Mouse (Mus musculus) erythroid progenitor cell, adult 5-6 weeks (primary cell): ENCODE measurements around the gene Ctu2. TPM values are rescaled to one million over a fixed set of nuclear protein-coding genes. Genes with fewer than 3 reads are reported as not detected.

Experiments used
- ATAC-seq: replicated peaks from 2 replicates; pipeline ENCODE4 v1.8.0; 2016; ENCODE audit warnings: moderate number of reproducible peaks, mild to moderate bottlenecking, moderate TSS enrichment, inconsistent platforms; ENCODE audit not compliant: poor library complexity, low FRiP score, severe bottlenecking
- total RNA-seq, 2 experiments: library from RNA; stranded (forward) in 1 of 2; stranded (reverse) in 1 of 2; fragments of 150-400 nt in 1 of 2; fragments of 186-747, 209-891 nt in 1 of 2; gene quantifications; 2 replicates each; pipeline versions ENCODE4 v1.2.3 to v1.2.4; 2015 to 2017; ENCODE audit warnings: low replicate concordance in 2 of 2

Ctu2 gene
- total RNA-seq, 2 experiments from 2014 or later, result 0.23 to 7.1 TPM

- ATAC-seq, result no peak
These were observed 52.0 kb downstream of the Ctu2 start for GRCm38 (mm10) chr8:122527937-122528336.

- ATAC-seq, result no peak
These were observed 53.2 kb downstream of the Ctu2 start for GRCm38 (mm10) chr8:122529159-122529558.

GRCm38 (mm10) chr8:122531312-122531711 lies 55.4 kb downstream of the Ctu2 start:
- no peak for ATAC-seq

Other genes starting within 250 kb of the Ctu2 start
- 176 and 254 TPM in 2 replicates for gene Zfpm1, start 194.0 kb upstream of the Ctu2 start, total RNA-seq (2015; ENCODE audit: low replicate concordance)
- gene Zfpm1, start 194.0 kb upstream of the Ctu2 start, total RNA-seq (2017; ENCODE audit: low replicate concordance), result 303 and 467 TPM in 2 replicates
- gene Trhr2, start 115.4 kb upstream of the Ctu2 start, total RNA-seq (2015; ENCODE audit: low replicate concordance), result not detected in 2 replicates
- not detected in 2 replicates for gene Trhr2, start 115.4 kb upstream of the Ctu2 start, total RNA-seq (2017; ENCODE audit: low replicate concordance)
- gene Zc3h18, start 99.5 kb upstream of the Ctu2 start, total RNA-seq (2015; ENCODE audit: low replicate concordance), result 32.3 and 32.8 TPM in 2 replicates
- gene Zc3h18, start 99.5 kb upstream of the Ctu2 start, total RNA-seq (2017; ENCODE audit: low replicate concordance), result 57.9 and 58.0 TPM in 2 replicates
- not detected in 2 replicates for gene Il17c, start 54.1 kb upstream of the Ctu2 start, total RNA-seq (2015; ENCODE audit: low replicate concordance)
- gene Il17c, start 54.1 kb upstream of the Ctu2 start, total RNA-seq (2017; ENCODE audit: low replicate concordance), result not detected in 2 replicates
- gene Cyba, start 43.2 kb upstream of the Ctu2 start, total RNA-seq (2015; ENCODE audit: low replicate concordance), result 73.9 and 89.3 TPM in 2 replicates
- 35.7 TPM in 2 replicates for gene Cyba, start 43.2 kb upstream of the Ctu2 start, total RNA-seq (2017; ENCODE audit: low replicate concordance)
- not detected in 2 replicates for gene Mvd, start 32.7 kb upstream of the Ctu2 start, total RNA-seq (2015; ENCODE audit: low replicate concordance)
- gene Mvd, start 32.7 kb upstream of the Ctu2 start, total RNA-seq (2017; ENCODE audit: low replicate concordance), result 1.8 and 2.1 TPM in 2 replicates
- gene Snai3, start 15.4 kb upstream of the Ctu2 start, total RNA-seq (2015; ENCODE audit: low replicate concordance), result not detected in 2 replicates
- not detected in 2 replicates for gene Snai3, start 15.4 kb upstream of the Ctu2 start, total RNA-seq (2017; ENCODE audit: low replicate concordance)
- 15.5 and 20.9 TPM in 2 replicates for gene Rnf166, start 79 bp upstream of the Ctu2 start, total RNA-seq (2015; ENCODE audit: low replicate concordance)
- 6.8 and 12.5 TPM in 2 replicates for gene Rnf166, start 79 bp upstream of the Ctu2 start, total RNA-seq (2017; ENCODE audit: low replicate concordance)
- 32.1 and 43.2 TPM in 2 replicates for gene Piezo1, start 75.2 kb downstream of the Ctu2 start, total RNA-seq (2015; ENCODE audit: low replicate concordance)
- gene Piezo1, start 75.2 kb downstream of the Ctu2 start, total RNA-seq (2017; ENCODE audit: low replicate concordance), result 31.8 and 52.9 TPM in 2 replicates
- 55.5 and 65.8 TPM in 2 replicates for gene Cdt1, start 91.9 kb downstream of the Ctu2 start, total RNA-seq (2015; ENCODE audit: low replicate concordance)
- 33.0 and 77.8 TPM in 2 replicates for gene Cdt1, start 91.9 kb downstream of the Ctu2 start, total RNA-seq (2017; ENCODE audit: low replicate concordance)
- gene Aprt, start 100.8 kb downstream of the Ctu2 start, total RNA-seq (2015; ENCODE audit: low replicate concordance), result 39.4 and 53.7 TPM in 2 replicates
- 12.3 and 15.5 TPM in 2 replicates for gene Aprt, start 100.8 kb downstream of the Ctu2 start, total RNA-seq (2017; ENCODE audit: low replicate concordance)
- 4.6 and 24.5 TPM in 2 replicates for gene Galns, start 135.3 kb downstream of the Ctu2 start, total RNA-seq (2015; ENCODE audit: low replicate concordance)
- 4.2 and 5.0 TPM in 2 replicates for gene Galns, start 135.3 kb downstream of the Ctu2 start, total RNA-seq (2017; ENCODE audit: low replicate concordance)
- 18.0 and 43.2 TPM in 2 replicates for gene Trappc2l, start 135.5 kb downstream of the Ctu2 start, total RNA-seq (2015; ENCODE audit: low replicate concordance)
- gene Trappc2l, start 135.5 kb downstream of the Ctu2 start, total RNA-seq (2017; ENCODE audit: low replicate concordance), result 1.8 and 5.9 TPM in 2 replicates
- gene Pabpn1l, start 146.6 kb downstream of the Ctu2 start, total RNA-seq (2015; ENCODE audit: low replicate concordance), result not detected in 2 replicates
- gene Pabpn1l, start 146.6 kb downstream of the Ctu2 start, total RNA-seq (2017; ENCODE audit: low replicate concordance), result not detected in 2 replicates
- 4.0 and 16.8 TPM in 2 replicates for gene Cbfa2t3, start 223.0 kb downstream of the Ctu2 start, total RNA-seq (2015; ENCODE audit: low replicate concordance)
- 1.5 and 7.6 TPM in 2 replicates for gene Cbfa2t3, start 223.0 kb downstream of the Ctu2 start, total RNA-seq (2017; ENCODE audit: low replicate concordance)